Mouse (Mus musculus): Measurements from ENCODE around the gene Sptb. TPM values are rescaled to one million over a fixed set of nuclear protein-coding genes. Genes with fewer than 3 reads are reported as not detected.

The Sptb gene
- polyA plus RNA-seq, 1 experiment from 2014 or later: 58.9 TPM

DNA sequence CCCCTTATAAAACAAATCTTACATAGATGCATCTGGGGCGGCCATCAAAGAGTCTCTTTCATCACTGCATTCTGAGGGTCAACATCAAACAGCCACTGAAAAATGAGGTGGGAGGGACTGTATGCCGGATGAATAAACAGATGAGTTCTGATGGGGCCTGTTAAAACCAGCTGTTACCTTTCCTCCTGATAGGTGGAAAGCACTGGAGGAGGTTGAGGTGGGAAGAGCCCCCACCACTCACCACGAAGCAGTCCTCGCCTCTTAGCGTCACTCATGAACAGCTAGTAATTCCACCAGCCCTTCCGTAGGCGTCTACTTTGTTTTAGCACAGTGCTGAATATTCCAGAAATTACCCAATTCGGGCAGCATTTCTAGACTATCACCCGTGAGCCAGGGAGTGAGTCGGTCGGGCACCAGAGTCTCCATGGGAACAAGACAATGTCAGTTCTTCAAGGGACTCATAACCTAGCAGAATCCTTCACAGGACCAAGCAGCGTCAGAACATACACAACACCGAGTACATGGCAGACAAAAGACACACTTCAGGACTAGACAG, 13.9 kb downstream of the Sptb start:
- Histone ChIP-seq H3K4me3 (replicated peaks) (no peak overlapping the region), H3K27ac (replicated peaks) (no peak overlapping the region; the same call in 1 of the 2 replicates), H3K36me3 (replicated peaks) (peaks cover 67% of the 10 kb centered on the region), H3K4me2 (peak overlapping the region; percentile 38; the same call in 1 of the 2 replicates), H3K9me3 (replicated peaks) (no peaks in the 10 kb centered on the region), H3K27me3 (no peaks in the 10 kb centered on the region), H3K4me1 (replicated peaks) (peaks cover 77% of the 10 kb centered on the region), H3K9ac (no peak overlapping the region)
- no peak for ATAC-seq (ENCODE audit: insufficient read depth)
- 86% methylated on average over 13 of the region's 13 CpGs for WGBS (ENCODE audit: insufficient replicate concordance)

DNA sequence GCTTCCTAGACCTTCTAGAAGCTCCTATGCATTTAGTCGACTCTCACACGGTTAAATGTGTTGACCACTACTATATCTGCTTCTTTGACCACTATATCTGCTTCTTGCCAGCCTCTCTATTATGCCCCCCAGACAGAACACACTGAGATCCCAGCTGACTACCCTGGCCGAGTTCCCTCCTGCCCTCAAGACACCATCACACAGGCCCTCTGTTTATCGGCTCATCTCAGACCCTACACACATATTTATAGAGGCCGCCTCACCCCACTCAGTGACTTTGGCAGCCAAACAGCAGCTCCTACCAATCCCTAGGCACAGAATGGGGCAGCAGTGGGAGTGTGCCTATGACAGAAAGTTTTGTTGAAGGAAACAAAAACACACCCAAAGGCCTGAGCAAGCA, 14.6 kb downstream of the Sptb start:
- H3K4me2 ChIP-seq: peak overlapping the region; percentile 38
- H3K9me3 ChIP-seq (replicated peaks): no peaks in the 10 kb centered on the region
- no peak overlapping the region for H3K9ac ChIP-seq
- ATAC-seq (ENCODE audit: insufficient read depth): no peak
- WGBS (ENCODE audit: insufficient replicate concordance): 65% methylated on average over 5 of the region's 5 CpGs
- H3K27me3 ChIP-seq: no peaks in the 10 kb centered on the region
- peak overlapping the region; percentile 41 for H3K27ac ChIP-seq (replicated peaks)
- peaks cover 79% of the 10 kb centered on the region for H3K4me1 ChIP-seq (replicated peaks)
- no peak overlapping the region for H3K4me3 ChIP-seq (replicated peaks)
- H3K36me3 ChIP-seq (replicated peaks): peaks cover 69% of the 10 kb centered on the region

DNA sequence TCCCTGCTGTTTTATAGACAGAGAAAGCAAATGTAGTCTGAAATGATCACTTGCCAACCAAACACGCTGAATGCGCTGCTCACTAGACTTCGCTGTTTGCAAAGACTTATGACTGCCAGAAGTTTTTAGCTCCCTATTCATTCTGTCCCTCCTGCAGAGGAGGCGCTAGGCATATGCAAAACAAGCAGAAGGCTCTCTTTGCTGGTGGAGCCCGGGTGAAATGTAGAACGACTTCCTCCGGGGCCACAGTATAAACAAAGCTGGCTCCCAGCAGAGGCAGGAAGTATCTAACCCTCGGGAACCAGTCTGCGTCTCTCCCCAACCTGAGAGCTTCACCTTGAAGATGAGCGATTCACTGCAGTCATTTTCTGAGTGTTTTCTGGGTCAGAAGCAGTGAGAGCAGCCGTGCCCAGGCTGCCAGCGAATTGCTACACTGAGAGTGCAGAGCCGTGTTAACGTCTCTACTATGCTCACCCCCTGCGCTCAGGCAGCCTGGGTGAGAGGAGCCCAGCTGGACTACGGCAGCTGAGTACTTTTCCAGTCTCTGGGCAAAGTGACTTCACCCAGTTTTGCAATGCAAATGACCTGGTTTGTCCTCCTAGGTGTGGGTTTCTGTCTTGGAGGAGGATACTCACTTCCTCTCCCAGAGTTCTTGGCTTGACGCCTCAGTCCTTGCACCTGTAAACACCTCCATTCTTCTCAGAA, 15.4 kb downstream of the Sptb start:
- H3K9me3 ChIP-seq (replicated peaks): no peaks in the 10 kb centered on the region
- 20% methylated on average over 17 of the region's 17 CpGs for WGBS (ENCODE audit: insufficient replicate concordance)
- H3K36me3 ChIP-seq (replicated peaks): peaks cover 77% of the 10 kb centered on the region
- ATAC-seq (ENCODE audit: insufficient read depth): no peak
- peak overlapping the region; percentile 41 for H3K27ac ChIP-seq (replicated peaks)
- peak overlapping the region; percentile 38 for H3K4me2 ChIP-seq
- H3K9ac ChIP-seq: peak overlapping the region; percentile 26; the same call in 1 of the 2 replicates
- H3K4me1 ChIP-seq (replicated peaks): peaks cover 85% of the 10 kb centered on the region
- no peaks in the 10 kb centered on the region for H3K27me3 ChIP-seq
- peak overlapping the region; percentile 4; the same call in 1 of the 2 replicates for H3K4me3 ChIP-seq (replicated peaks)

DNA sequence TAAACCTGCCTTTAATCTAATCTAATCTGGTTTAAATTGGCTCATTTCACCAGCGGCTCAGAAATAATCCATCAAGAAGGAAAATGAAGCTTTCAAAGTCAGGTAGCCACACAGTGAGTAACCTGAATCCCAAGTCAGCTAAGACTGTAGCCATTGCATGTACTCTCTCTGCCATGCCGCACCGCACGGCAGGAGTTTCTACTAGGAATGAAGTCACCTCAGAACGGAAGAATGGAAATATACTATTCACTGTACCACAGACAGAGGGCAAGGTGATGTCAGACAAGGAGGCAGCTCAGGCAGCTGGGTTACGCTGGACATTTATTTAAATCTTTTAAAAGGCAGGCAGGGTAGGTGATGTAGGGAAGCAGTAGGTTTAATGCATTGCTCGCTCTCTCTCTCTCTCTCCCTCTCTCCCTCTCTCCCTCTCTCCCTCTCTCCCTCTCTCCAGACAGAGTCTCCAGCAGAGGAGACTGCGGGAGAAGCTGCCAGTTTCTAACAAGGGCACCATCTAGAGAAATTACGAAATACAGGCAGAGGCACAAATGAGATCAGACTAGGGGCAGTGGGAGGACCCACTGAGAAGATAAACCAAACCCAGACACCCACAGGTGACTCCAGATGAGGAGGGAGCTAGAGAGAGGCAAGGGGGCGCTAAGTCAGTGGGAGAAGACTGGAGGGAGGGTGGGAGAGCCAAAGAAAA, 22.7 kb downstream of the Sptb start:
- Histone ChIP-seq H3K4me3 (replicated peaks) (no peak overlapping the region), H3K27me3 (no peaks in the 10 kb centered on the region), H3K4me2 (0 out of 2 replicates have a peak overlapping the region, but pooled peaks have one; percentile 5), H3K9me3 (replicated peaks) (no peaks in the 10 kb centered on the region), H3K9ac (no peak overlapping the region), H3K27ac (replicated peaks) (no peak overlapping the region), H3K36me3 (replicated peaks) (peaks cover 83% of the 10 kb centered on the region), H3K4me1 (replicated peaks) (peaks cover 92% of the 10 kb centered on the region)
- ATAC-seq (ENCODE audit: insufficient read depth): no peak
- 82% methylated on average over 10 of the region's 10 CpGs for WGBS (ENCODE audit: insufficient replicate concordance)

DNA sequence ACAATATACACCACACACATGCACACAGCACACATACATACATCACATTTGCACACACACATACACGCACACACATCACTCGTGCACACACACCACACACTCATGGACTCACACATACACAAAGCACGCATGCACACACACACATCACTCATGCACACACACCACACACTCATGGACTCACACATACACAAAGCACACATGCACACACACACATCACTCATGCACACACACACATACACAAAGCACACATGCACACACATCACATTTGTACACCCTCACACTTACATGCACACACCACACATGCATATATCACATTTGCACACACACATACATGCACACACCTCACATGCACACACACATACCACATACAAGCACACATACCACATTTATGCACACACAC, 24.7 kb downstream of the Sptb start:
- Histone ChIP-seq H3K9ac (no peak overlapping the region), H3K36me3 (replicated peaks) (peaks cover 85% of the 10 kb centered on the region), H3K9me3 (replicated peaks) (no peaks in the 10 kb centered on the region), H3K27me3 (no peaks in the 10 kb centered on the region), H3K4me2 (no peak overlapping the region), H3K4me1 (replicated peaks) (peaks cover 92% of the 10 kb centered on the region), H3K27ac (replicated peaks) (no peak overlapping the region), H3K4me3 (replicated peaks) (no peak overlapping the region)
- ATAC-seq (ENCODE audit: insufficient read depth): no peak
- WGBS (ENCODE audit: insufficient replicate concordance): 92% methylated on average over 3 of the region's 3 CpGs

DNA sequence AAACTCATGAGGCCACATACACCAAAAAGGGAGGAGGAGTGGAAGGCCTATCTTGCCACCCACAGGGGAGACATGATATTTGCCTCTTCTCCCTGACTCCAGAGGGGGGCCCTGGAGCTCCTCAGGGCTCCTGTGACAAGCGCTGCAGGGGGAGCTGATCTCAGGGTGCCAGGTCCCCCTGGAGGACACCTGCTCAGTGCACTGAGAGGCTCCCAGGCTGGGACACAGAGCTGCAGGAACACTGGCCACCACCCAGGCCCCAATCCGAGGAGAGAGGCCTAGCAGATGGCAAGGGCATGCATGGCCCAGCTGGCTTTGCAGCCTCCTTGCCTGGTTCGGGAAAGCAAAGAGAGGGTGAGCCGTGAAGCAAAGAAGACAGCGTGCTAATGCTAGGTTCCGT, 25.9 kb downstream of the Sptb start:
- peaks cover 92% of the 10 kb centered on the region for H3K4me1 ChIP-seq (replicated peaks)
- no peaks in the 10 kb centered on the region for H3K9me3 ChIP-seq (replicated peaks)
- H3K9ac ChIP-seq: peak overlapping the region; percentile 1; the same call in 1 of the 2 replicates
- H3K4me2 ChIP-seq: no peak overlapping the region
- no peaks in the 10 kb centered on the region for H3K27me3 ChIP-seq
- H3K36me3 ChIP-seq (replicated peaks): peaks cover 85% of the 10 kb centered on the region
- H3K27ac ChIP-seq (replicated peaks): peak overlapping the region; percentile 7; the same call in 1 of the 2 replicates
- peak; percentile 30; the same call in 1 of the 2 replicates for ATAC-seq (ENCODE audit: insufficient read depth)
- WGBS (ENCODE audit: insufficient replicate concordance): 67% methylated on average over 6 of the region's 6 CpGs
- H3K4me3 ChIP-seq (replicated peaks): no peak overlapping the region

DNA sequence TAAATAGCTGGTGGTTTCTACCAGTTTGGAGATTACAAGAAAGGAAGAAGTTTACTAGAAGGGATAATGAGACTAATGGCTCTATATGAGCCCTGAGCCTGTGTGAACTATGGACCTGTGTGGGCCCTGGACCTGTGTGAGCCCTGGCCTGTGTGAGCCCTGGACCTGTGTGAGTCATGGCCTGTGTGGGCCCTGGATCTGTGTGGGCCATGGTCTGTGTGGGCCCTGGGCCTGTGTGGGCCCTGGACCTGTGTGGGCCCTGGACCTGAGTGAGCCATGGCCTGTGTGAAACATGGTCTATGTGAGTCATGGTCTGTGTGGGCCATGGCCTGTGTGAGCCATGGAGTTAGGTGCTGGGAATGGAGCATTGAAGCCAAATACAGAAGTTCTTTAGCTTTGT, 28.4 kb downstream of the Sptb start:
- Histone ChIP-seq H3K4me2 (peak overlapping the region; percentile 9; the same call in 1 of the 2 replicates), H3K36me3 (replicated peaks) (peaks cover 86% of the 10 kb centered on the region), H3K27ac (replicated peaks) (peak overlapping the region; percentile 73)

DNA sequence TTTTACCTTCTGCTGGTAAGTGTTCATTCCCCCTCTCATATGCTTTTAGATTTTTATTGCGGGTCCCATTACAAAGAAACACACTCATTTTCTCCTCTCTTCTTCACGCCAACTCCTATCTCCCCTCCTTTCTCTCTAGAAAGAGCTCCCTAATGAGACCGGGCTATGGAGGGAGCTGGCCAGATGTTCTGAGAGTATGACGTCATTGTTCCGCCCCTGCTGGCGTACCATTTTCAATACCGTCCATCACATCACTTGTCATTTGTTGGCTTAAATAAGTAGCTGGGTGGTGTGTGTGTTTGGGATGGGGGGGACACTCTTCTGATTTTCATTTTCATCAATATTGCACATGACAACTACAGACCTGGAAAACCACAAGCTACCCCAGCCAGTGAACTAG, 33.3 kb downstream of the Sptb start:
- Histone ChIP-seq H3K9me3 (replicated peaks) (no peaks in the 10 kb centered on the region), H3K27ac (replicated peaks) (peak overlapping the region; percentile 98), H3K4me2 (peak overlapping the region; percentile 72), H3K4me1 (replicated peaks) (peaks cover 97% of the 10 kb centered on the region), H3K36me3 (replicated peaks) (peaks cover 55% of the 10 kb centered on the region), H3K4me3 (replicated peaks) (no peak overlapping the region), H3K27me3 (no peaks in the 10 kb centered on the region), H3K9ac (peak overlapping the region; percentile 55; the same call in 1 of the 2 replicates)
- 69% methylated on average over 7 of the region's 7 CpGs for WGBS (ENCODE audit: insufficient replicate concordance)
- ATAC-seq (ENCODE audit: insufficient read depth): no peak

More for the DNA sequence above, 28.4 kb downstream of the Sptb start:
- ATAC-seq (ENCODE audit: insufficient read depth): peak; percentile 29; the same call in 1 of the 2 replicates
- Histone ChIP-seq H3K9me3 (replicated peaks) (no peaks in the 10 kb centered on the region), H3K27me3 (no peaks in the 10 kb centered on the region), H3K4me3 (replicated peaks) (no peak overlapping the region), H3K9ac (peak overlapping the region; percentile 13; the same call in 1 of the 2 replicates), H3K4me1 (replicated peaks) (peaks cover 98% of the 10 kb centered on the region)

DNA sequence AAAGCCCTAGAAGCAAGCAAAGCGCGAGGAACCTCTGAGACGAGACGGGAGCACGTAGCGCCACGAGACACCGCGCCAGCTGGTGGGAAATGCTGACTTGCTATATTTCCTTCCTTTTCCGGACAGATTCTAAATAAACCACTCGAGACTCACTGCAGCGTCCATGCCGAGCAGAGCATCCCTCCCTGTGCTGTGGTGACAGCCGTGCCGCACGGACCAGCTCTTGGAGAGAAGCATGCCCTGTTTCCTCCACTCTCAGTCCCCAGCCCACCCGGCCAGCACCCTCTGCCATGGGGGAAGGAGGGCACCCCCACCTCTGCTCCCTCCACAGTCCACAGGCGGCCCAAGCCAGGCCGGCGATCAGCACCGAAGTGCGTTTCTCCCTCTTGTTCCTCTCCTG, 33.9 kb downstream of the Sptb start:
- Histone ChIP-seq H3K27ac (replicated peaks) (peak overlapping the region; percentile 98), H3K4me1 (replicated peaks) (peaks cover 97% of the 10 kb centered on the region), H3K36me3 (replicated peaks) (peaks cover 55% of the 10 kb centered on the region), H3K4me3 (replicated peaks) (peak overlapping the region; percentile 27), H3K9ac (peak overlapping the region; percentile 55), H3K27me3 (no peaks in the 10 kb centered on the region), H3K4me2 (peak overlapping the region; percentile 72), H3K9me3 (replicated peaks) (no peaks in the 10 kb centered on the region)
- no peak for ATAC-seq (ENCODE audit: insufficient read depth)
- WGBS (ENCODE audit: insufficient replicate concordance): 69% methylated on average over 22 of the region's 22 CpGs

DNA sequence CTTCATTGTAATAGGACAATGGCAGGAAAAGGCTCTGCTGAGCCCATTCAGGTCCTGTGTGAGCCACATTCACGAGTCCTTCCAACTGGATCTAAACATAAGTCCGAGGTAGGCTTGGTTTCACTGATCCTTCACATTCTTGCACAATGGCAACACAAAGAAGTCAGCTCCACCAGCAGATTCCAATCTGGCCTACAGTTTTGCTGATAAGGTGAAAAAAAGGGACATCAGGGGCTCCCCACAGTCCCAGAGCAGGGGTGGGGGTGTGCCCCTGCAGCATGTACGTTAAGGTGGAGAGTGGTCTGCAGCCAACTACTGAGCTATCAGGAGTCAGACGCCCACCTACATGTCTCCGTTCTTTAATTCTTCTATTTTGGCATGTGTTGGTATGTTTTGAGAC, 35.0 kb downstream of the Sptb start:
- Histone ChIP-seq H3K4me3 (replicated peaks) (peak overlapping the region; percentile 10; the same call in 1 of the 2 replicates), H3K36me3 (replicated peaks) (peaks cover 48% of the 10 kb centered on the region), H3K27ac (replicated peaks) (peak overlapping the region; percentile 98), H3K9me3 (replicated peaks) (no peaks in the 10 kb centered on the region), H3K4me1 (replicated peaks) (peaks cover 97% of the 10 kb centered on the region), H3K4me2 (peak overlapping the region; percentile 72), H3K9ac (peak overlapping the region; percentile 51), H3K27me3 (no peaks in the 10 kb centered on the region)
- WGBS (ENCODE audit: insufficient replicate concordance): 44% methylated on average over 5 of the region's 5 CpGs
- no peak for ATAC-seq (ENCODE audit: insufficient read depth)

DNA sequence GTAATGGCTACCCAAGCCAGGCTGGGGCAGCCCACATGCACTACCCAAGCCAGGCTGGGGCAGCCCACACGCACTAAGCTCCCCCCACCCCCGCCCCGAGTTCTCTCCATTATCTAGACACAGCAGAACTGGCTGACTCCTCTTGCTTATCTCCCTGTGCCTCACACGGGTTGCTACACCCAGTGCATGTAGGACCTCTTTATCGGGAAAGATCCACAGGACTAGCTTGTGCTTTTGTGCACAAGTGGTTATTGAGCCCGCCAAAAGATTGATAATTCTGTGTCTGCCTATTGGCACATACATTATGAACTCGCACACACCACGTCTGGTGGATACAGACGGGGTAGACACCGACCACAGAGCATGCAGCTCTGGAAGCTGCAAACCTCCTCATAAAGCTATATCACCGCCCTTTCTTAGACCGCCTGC, 36.5 kb downstream of the Sptb start:
- peaks cover 97% of the 10 kb centered on the region for H3K4me1 ChIP-seq (replicated peaks)
- peak overlapping the region; percentile 17 for H3K4me3 ChIP-seq (replicated peaks)
- peak overlapping the region; percentile 98 for H3K27ac ChIP-seq (replicated peaks)
- peak overlapping the region; percentile 72 for H3K4me2 ChIP-seq
- no peaks in the 10 kb centered on the region for H3K27me3 ChIP-seq
- peaks cover 32% of the 10 kb centered on the region for H3K36me3 ChIP-seq (replicated peaks)
- ATAC-seq (ENCODE audit: insufficient read depth): peak; percentile 85
- H3K9ac ChIP-seq: peak overlapping the region; percentile 59
- 18% methylated on average over 12 of the region's 12 CpGs for WGBS (ENCODE audit: insufficient replicate concordance)
- H3K9me3 ChIP-seq (replicated peaks): no peaks in the 10 kb centered on the region

Measured in liver, embryonic 15.5 days (tissue).